Mouse (Mus musculus) liver, embryonic 14.5 days (tissue): ENCODE results near the gene Camp. TPM values are rescaled to one million over a fixed set of nuclear protein-coding genes. Genes with fewer than 3 reads are reported as not detected.

Experiments
- ATAC-seq: fragments of 200-750 bp; cut with Nextera tagmentation; 2 replicates; pipeline ENCODE4 v1.8.0; 2017; ENCODE audit warnings: moderate number of reproducible peaks, mild to moderate bottlenecking, moderate library complexity; ENCODE audit not compliant: insufficient read depth
- DNase-seq, 3 experiments: peaks; one replicate each; pipeline ENCODE4 v3.0.0-alpha.2; 2012 to 2013; ENCODE audit warnings: low read depth in 3 of 3, low spot score in 3 of 3
- H3K27ac ChIP-seq: fragments of 300-500 bp; sonication (generic); 2 replicates; pipeline ENCODE4 v1.5.1; 2014; ENCODE audit warnings: moderate library complexity, mild to moderate bottlenecking, control low read depth, inconsistent platforms
- H3K27me3 ChIP-seq: fragments of 300-500 bp; sonication (generic); 2 replicates; pipeline ENCODE4 v1.6.1; 2014; ENCODE audit warnings: mild to moderate bottlenecking, low read length, moderate library complexity; ENCODE audit not compliant: control insufficient read depth, insufficient read depth
- H3K36me3 ChIP-seq: fragments of 300-500 bp; sonication (generic); replicated peaks from 2 replicates; pipeline ENCODE4 v1.6.1; 2014; ENCODE audit warnings: low read depth; ENCODE audit not compliant: control insufficient read depth, insufficient read depth
- H3K4me1 ChIP-seq, 2 experiments: fragments of 200-500 bp in 1 of 2; fragments of 300-500 bp in 1 of 2; sonication (generic) in 1 of 2; replicated peaks; 2 replicates each; pipeline ENCODE4 v1.6.1; 2012 to 2014; ENCODE audit warnings: antibody characterized with exemption in 1 of 2, inconsistent platforms in 1 of 2, low read length in 1 of 2; ENCODE audit not compliant: control insufficient read depth in 2 of 2, insufficient read depth in 2 of 2
- H3K4me2 ChIP-seq: fragments of 300-500 bp; sonication (generic); 2 replicates; pipeline ENCODE4 v1.6.1; 2014; ENCODE audit warnings: low read depth, mild to moderate bottlenecking, control low read depth, moderate library complexity
- H3K4me3 ChIP-seq, 2 experiments: fragments of 200-500 bp in 1 of 2; fragments of 300-500 bp in 1 of 2; sonication (generic) in 1 of 2; 2 replicates each; pipeline ENCODE4 v1.5.1; 2012 to 2014; ENCODE audit warnings: low read depth in 2 of 2, low read length in 2 of 2, mild to moderate bottlenecking in 2 of 2, control low read depth in 1 of 2, inconsistent platforms in 1 of 2, moderate library complexity in 1 of 2; ENCODE audit not compliant: insufficient read depth in 1 of 2
- H3K9ac ChIP-seq: fragments of 300-500 bp; sonication (generic); replicated peaks from 2 replicates; pipeline ENCODE4 v1.6.1; 2014; ENCODE audit warnings: mild to moderate bottlenecking, control low read depth, moderate library complexity
- H3K9me3 ChIP-seq: fragments of 300-500 bp; sonication (generic); 2 replicates; pipeline ENCODE4 v1.6.1; 2016; ENCODE audit warnings: low read length, mixed read lengths; ENCODE audit not compliant: control insufficient read depth
- CTCF ChIP-seq: IDR thresholded peaks from 2 replicates; pipeline ENCODE4 v1.5.1; 2016; ENCODE audit warnings: antibody characterized with exemption, low read depth, control low read depth
- EP300 ChIP-seq: IDR thresholded peaks from 2 replicates; pipeline ENCODE4 v1.6.1; 2016; ENCODE audit warnings: antibody characterized with exemption, low read depth
- WGBS: fragments of 180-500 bp; shearing (Covaris S2); extraction: QIAGEN DNeasy Blood & Tissue Kit; methylation state at CpG from one replicate; pipeline ENCODE4 v1.1.7; 2014; ENCODE audit not compliant: insufficient replicate concordance; 5-methylcytosine and 5-hydroxymethylcytosine counted together
- polyA plus RNA-seq, 2 experiments: library from polyadenylated mRNA; depleted of rRNA in 1 of 2; stranded (reverse) in 1 of 2; unstranded in 1 of 2; fragments of >200 nt; fragmentation: Nextera tagmentation in 1 of 2; extraction: Ambion mirVana in 1 of 2; gene quantifications; 2 replicates each; pipeline versions ENCODE4 v1.2.1 to v1.2.3; 2012 to 2014

Camp gene
- polyA plus RNA-seq, 2 experiments, result 56.1 to 101 TPM

GRCm38 (mm10) chr9:109855947-109856346 lies 6.5 kb upstream of the Camp start:
- H3K4me1 ChIP-seq, result no peaks in the 10 kb centered on the region
- H3K36me3 ChIP-seq, result no peaks in the 10 kb centered on the region
- DNase-seq, result no peak
- H3K4me2 ChIP-seq, result no peak overlapping the region
- H3K9ac ChIP-seq, result no peak overlapping the region
- WGBS, result 80% methylated on average over 6 of the region's 6 CpGs
- TF ChIP-seq EP300 (no peak), CTCF (no peak)
- ATAC-seq, result peak; percentile 41; the same call in 1 of the 2 replicates
- H3K4me3 ChIP-seq, result no peak overlapping the region
- no peaks in the 10 kb centered on the region for H3K9me3 ChIP-seq
- H3K27ac ChIP-seq, result no peak overlapping the region
- no peaks in the 10 kb centered on the region for H3K27me3 ChIP-seq

- Histone ChIP-seq H3K9me3 (no peaks in the 10 kb centered on the region), H3K4me3 (no peak overlapping the region), H3K4me1 (0 out of 4 replicates have a peak, but pooled peaks cover 0 to 2% of the 10 kb centered on the region in 2 experiments), H3K4me2 (no peak overlapping the region), H3K27ac (no peak overlapping the region), H3K36me3 (no peaks in the 10 kb centered on the region), H3K9ac (no peak overlapping the region), H3K27me3 (no peaks in the 10 kb centered on the region)
- ATAC-seq, result no peak
- TF ChIP-seq CTCF, result no peak
- DNase-seq, result no peak
- WGBS, result 60% methylated on average over 2 of the region's 2 CpGs
These were observed 4.9 kb upstream of the Camp start for GRCm38 (mm10) chr9:109854341-109854740.

- Histone ChIP-seq H3K9me3 (no peaks in the 10 kb centered on the region), H3K9ac (no peak overlapping the region), H3K36me3 (no peaks in the 10 kb centered on the region), H3K4me1 (0 out of 4 replicates have a peak, but pooled peaks cover 0 to 2% of the 10 kb centered on the region in 2 experiments), H3K4me2 (no peak overlapping the region), H3K27ac (no peak overlapping the region), H3K27me3 (no peaks in the 10 kb centered on the region), H3K4me3 (no peak overlapping the region)
- DNase-seq (no peak), ATAC-seq (no peak)
- TF ChIP-seq EP300, result no peak
- no peak for TF ChIP-seq CTCF
- 72% methylated on average over 5 of the region's 5 CpGs for WGBS
These were observed 682 bp upstream of the Camp start for GRCm38 (mm10) chr9:109850099-109850498.

- peak overlapping the region; percentile 79 for H3K9ac ChIP-seq
- H3K4me2 ChIP-seq, result peak overlapping the region; percentile 98
- H3K4me3 ChIP-seq, result peak overlapping the region; percentile 70 to 96
- H3K36me3 ChIP-seq, result no peaks in the 10 kb centered on the region
- no peak; the same call in 1 of the 2 replicates for ATAC-seq
- no peaks in the 10 kb centered on the region for H3K27me3 ChIP-seq
- WGBS, result 5% methylated on average over 6 of the region's 6 CpGs
- no peak for TF ChIP-seq CTCF
- H3K4me1 ChIP-seq, result peaks cover 4 to 10% of the 10 kb centered on the region in 2 experiments; a peak in 2 of 4 replicates
- no peaks in the 10 kb centered on the region for H3K9me3 ChIP-seq
- H3K27ac ChIP-seq, result no peak overlapping the region; the same call in 1 of the 2 replicates
- no peak for DNase-seq
These were observed 16.4 kb downstream of the Camp start for GRCm38 (mm10) chr9:109833088-109833412.

- WGBS, result under 1% methylated on average over 32 of the region's 32 CpGs
These were observed 16.9 kb downstream of the Camp start, which contains the start of gene Nme6 for GRCm38 (mm10) chr9:109832391-109833087. TSS of gene Nme6 (plus strand) at chr9:109832749.

More at GRCm38 (mm10) chr9:109832391-109833087, 16.9 kb downstream of the Camp start, which contains the start of gene Nme6:
- DNase-seq, result peak; percentile 70 to 75 (median 72)
- H3K4me1 ChIP-seq, result peaks cover 4 to 10% of the 10 kb centered on the region in 2 experiments; a peak in 2 of 4 replicates
- no peaks in the 10 kb centered on the region for H3K36me3 ChIP-seq
- H3K9ac ChIP-seq, result peak within 1 kb of the TSS; percentile 79
- peak; percentile 98 for ATAC-seq
- H3K27ac ChIP-seq, result no peak within 1 kb of the TSS; the same call in 1 of the 2 replicates
- H3K27me3 ChIP-seq, result no peaks in the 10 kb centered on the region
- peak within 1 kb of the TSS; percentile 98 for H3K4me2 ChIP-seq
- no peaks in the 10 kb centered on the region for H3K9me3 ChIP-seq
- TF ChIP-seq EP300, result no peak; the same call in 1 of the 2 replicates
- peak; percentile 84 for TF ChIP-seq CTCF
- H3K4me3 ChIP-seq, result peak within 1 kb of the TSS; percentile 70 to 96
